Mouse (Mus musculus): ENCODE data around the gene Nxf1.

DNA sequence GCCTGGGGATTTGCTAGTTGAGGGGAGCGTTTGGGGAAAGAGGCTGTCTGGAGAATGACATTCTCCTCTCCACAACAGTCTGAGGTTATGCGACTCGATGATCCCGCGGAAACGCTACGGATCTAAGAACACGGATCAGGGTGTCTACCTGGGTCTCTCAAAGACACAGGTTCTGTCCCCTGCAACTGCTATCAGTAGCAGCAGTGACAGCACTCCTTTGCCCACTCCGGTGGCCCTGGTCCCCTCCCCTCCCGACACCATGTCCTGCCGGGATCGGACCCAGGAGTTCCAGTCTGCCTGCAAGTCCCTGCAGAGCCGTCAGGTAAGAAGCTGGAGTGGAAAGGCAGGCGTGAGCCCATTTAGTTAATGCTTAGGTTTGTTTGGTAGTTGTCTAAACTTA, 14.7 kb upstream of the Nxf1 start:
- TF ChIP-seq CTCF (IDR thresholded peaks at IDR 0.05; ENCODE audit: control insufficient read depth, insufficient read depth, insufficient replicate concordance, low read depth, low read length) (no peak), POLR2A (IDR thresholded peaks at IDR 0.05; ENCODE audit: control insufficient read depth, low read depth, low read length) (no peak)
